Mouse (Mus musculus) myocyte (in vitro differentiated cells): ENCODE measurements around the gene Cyp27b1.

Source experiments
- MAX ChIP-seq: IDR thresholded peaks from one replicate; pipeline ENCODE4 v1.6.1; 2011; ENCODE audit warnings: low read depth, mild to moderate bottlenecking, control low read depth
- POLR2A ChIP-seq: IDR thresholded peaks from one replicate; pipeline ENCODE4 v1.6.1; 2011; ENCODE audit warnings: low read depth, mild to moderate bottlenecking, control low read depth, moderate library complexity; ENCODE audit not compliant: insufficient read length
- POLR2AphosphoS2 ChIP-seq: IDR thresholded peaks from one replicate; pipeline ENCODE4 v1.6.1; 2011; ENCODE audit warnings: low read depth, control low read depth; ENCODE audit not compliant: insufficient read length
- SRF ChIP-seq: IDR thresholded peaks from one replicate; pipeline ENCODE4 v1.6.1; 2011; ENCODE audit warnings: low read depth; ENCODE audit not compliant: control insufficient read depth, insufficient read length
- TCF12 ChIP-seq: IDR thresholded peaks from one replicate; pipeline ENCODE4 v1.6.1; 2011; ENCODE audit warnings: mild to moderate bottlenecking, control low read depth; ENCODE audit not compliant: poor library complexity, insufficient read depth, severe bottlenecking
- USF1 ChIP-seq: IDR thresholded peaks from one replicate; pipeline ENCODE4 v1.6.1; 2011; ENCODE audit warnings: low read depth, mild to moderate bottlenecking, control low read depth, moderate library complexity

DNA sequence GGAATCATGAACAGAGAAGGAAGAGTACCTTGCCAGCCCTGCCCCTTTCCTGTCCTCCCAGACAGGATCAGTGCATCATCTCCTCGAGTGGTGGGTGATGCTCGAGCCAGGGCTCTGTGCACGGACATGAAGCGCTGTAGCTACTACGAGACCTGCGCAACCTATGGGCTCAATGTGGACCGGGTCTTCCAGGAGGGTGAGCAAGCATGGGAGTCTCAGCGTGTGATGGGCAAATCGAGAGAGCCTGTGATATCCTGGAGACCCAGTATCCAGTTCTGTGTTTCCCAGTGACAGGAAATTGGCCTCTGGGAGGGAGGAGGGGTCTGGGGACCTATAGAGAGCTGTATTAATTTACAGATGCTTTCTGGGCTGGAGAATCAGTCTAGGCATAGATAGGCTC lies 37.0 kb downstream of the Cyp27b1 start:
- TF ChIP-seq POLR2A (no peak), SRF (no peak), MAX (no peak), POLR2AphosphoS2 (no peak), TCF12 (no peak), USF1 (no peak)
